In the genomic region with DNA sequence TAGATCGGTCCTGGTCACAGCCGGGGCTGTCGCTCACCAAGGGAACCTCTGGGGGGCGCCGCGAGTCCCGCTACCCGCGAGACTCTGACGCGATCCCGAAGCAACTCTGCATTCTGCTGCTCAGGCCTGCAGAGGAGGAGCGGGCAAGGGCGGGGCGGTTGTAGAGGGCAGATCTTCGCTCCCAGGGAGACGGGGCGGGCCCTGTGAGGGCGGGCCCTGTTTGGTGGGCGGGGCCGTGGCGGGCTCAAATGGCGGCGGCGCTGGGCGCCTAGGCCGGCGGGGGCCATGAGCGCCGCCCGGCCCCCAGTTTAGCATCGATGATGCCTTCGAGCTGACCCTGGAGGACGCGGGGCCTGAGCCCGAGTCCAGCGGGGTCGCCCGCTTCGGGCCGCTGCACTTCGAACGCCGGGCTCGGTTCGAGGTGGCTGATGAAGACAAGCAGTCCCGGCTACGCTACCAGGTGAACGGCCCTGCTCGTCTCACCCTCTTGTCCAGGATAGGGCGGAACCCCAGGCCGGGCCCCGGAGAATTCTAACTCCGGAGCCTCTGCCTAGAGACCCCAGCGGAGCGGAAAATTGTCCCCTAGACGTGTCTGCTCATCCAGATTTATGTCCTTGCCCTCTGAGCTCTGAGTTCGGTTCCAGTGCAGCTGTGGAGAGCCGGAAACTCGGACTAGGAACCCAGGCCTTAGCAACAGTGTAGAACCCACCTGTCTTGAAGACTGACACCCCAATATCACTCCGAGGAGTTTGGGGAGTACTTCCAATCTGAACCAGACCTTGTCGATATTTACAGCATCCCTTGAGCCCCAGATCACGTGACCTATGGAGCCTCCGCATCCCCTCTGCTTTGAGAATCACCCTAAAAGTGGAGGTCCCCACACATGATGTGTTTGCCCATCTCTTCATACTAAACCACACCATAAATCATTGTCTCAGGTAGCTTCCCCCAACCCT, we compare ENCODE assay signal across 8 mouse cellular contexts. TPM values are rescaled to one million over a fixed set of nuclear protein-coding genes. Genes with fewer than 3 reads are reported as not detected.
DNase-seq lines count a peak whose midpoint lies in the region; ATAC-seq lines count a peak whose summit lies in the region.

A gene (minus strand): TSS at position 118 of the 956 bp plus-strand sequence.

- WGBS in hindbrain, embryonic 15.5 days, result under 1% methylated on average over 63 of the region's 64 CpGs

- H3K9me3 ChIP-seq in hindbrain, embryonic 15.5 days, result no peaks in the 10 kb centered on the region

- peak within 1 kb of the TSS; percentile 69 for H3K4me2 ChIP-seq in hindbrain, embryonic 15.5 days

- H3K36me3 ChIP-seq in hindbrain, embryonic 15.5 days, result peaks cover 12% of the 10 kb centered on the region

- peak within 1 kb of the TSS; percentile 72 for H3K4me3 ChIP-seq in hindbrain, embryonic 15.5 days

- peak; percentile 92 for ATAC-seq in hindbrain, embryonic 15.5 days (ENCODE audit: low FRiP score, low read depth)

- H3K27me3 ChIP-seq in hindbrain, embryonic 15.5 days, result no peaks in the 10 kb centered on the region

- H3K27ac ChIP-seq in hindbrain, embryonic 15.5 days (replicated peaks), result peak within 1 kb of the TSS; percentile 77

- H3K4me1 ChIP-seq in hindbrain, embryonic 15.5 days (replicated peaks), result peaks cover 26% of the 10 kb centered on the region

- peak; percentile 98 for DNase-seq in R1 (ENCODE audit: low read depth, low spot score)
- peak; percentile 98 to 99 for DNase-seq in cerebellum, postnatal 25 days
- DNase-seq in frontal cortex, postnatal 36 days (ENCODE audit: low spot score in 2 of 2), result peak; percentile 96 to 97
- DNase-seq in left cerebral cortex, adult 11 months (ENCODE audit: low spot score), result peak; percentile 97
- DNase-seq in lung, postnatal 4 days, result peak; percentile 99
- DNase-seq in retina, postnatal 7 days (ENCODE audit: low read depth, low spot score), result peak; percentile 95
- peak; percentile 94 for DNase-seq in urinary bladder, adult 2 months (ENCODE audit: low spot score)

- H3K9ac ChIP-seq in hindbrain, embryonic 15.5 days, result peak within 1 kb of the TSS; percentile 84

RNA-seq across cellular contexts. Expression of the gene that starts here (rescaled TPM):
- 102 and 104 TPM in 2 replicates for polyA plus RNA-seq in hindbrain, embryonic 15.5 days (2015; fragmentation: Nextera tagmentation; extraction: Ambion mirVana)
- 154 and 160 TPM in 2 replicates for polyA plus RNA-seq in urinary bladder, adult 2 months (2012; rRNA removed)

Comparison
In these comparisons a context has a peak if more than half of its experiments do, and no peak if none do; other contexts are left out.
1. Peak in every context shown above with its lines: DNase-seq, ATAC-seq, H3K4me3 ChIP-seq and H3K27ac ChIP-seq.